Mouse (Mus musculus): ENCODE results near the gene Fgd3. TPM values are rescaled to one million over a fixed set of nuclear protein-coding genes. Genes with fewer than 3 reads are reported as not detected.

Gene Fgd3
- polyA plus RNA-seq, 1 experiment from 2014 or later, result 2.8 TPM

DNA sequence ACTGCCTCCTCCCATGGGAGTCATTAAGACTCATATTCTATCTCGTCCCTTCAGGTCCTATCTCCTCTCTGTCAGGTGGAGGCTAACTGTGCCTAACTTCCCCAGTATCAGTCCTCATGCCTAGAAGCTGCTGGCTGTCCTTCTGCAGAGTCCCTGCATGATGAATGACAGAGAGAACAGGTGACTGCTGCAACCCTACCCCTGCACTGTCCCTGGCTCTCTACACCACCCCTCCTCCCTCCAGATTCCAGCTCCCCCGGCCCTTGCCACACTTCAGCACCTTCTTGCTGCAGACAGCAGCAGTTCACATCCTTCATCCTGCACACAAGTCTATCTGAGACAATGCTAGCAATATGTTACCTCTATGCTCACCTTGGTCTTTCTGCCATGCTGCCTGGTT, 37.9 kb downstream of the Fgd3 start:
- H3K4me2 ChIP-seq (ENCODE audit: low read length), result no peak overlapping the region
- H3K27me3 ChIP-seq (replicated peaks; ENCODE audit: control insufficient read depth, insufficient read depth, low read length), result no peaks in the 10 kb centered on the region
- WGBS, result 77% methylated on average over 2 of the region's 2 CpGs
- ATAC-seq (no peak), DNase-seq (ENCODE audit: low spot score) (no peak)
- no peaks in the 10 kb centered on the region for H3K9me3 ChIP-seq (replicated peaks; ENCODE audit: control insufficient read depth, low read length)
- H3K4me1 ChIP-seq (ENCODE audit: control insufficient read depth, insufficient read depth, low read length), result no peaks in the 10 kb centered on the region
- no peak overlapping the region for H3K27ac ChIP-seq (ENCODE audit: low read depth, low read length)
- H3K36me3 ChIP-seq (ENCODE audit: control insufficient read depth, insufficient read depth, low read length), result peaks cover 29% of the 10 kb centered on the region
- H3K4me3 ChIP-seq (ENCODE audit: low read depth, low read length), result no peak overlapping the region
- H3K9ac ChIP-seq (ENCODE audit: low read length), result no peak overlapping the region

DNA sequence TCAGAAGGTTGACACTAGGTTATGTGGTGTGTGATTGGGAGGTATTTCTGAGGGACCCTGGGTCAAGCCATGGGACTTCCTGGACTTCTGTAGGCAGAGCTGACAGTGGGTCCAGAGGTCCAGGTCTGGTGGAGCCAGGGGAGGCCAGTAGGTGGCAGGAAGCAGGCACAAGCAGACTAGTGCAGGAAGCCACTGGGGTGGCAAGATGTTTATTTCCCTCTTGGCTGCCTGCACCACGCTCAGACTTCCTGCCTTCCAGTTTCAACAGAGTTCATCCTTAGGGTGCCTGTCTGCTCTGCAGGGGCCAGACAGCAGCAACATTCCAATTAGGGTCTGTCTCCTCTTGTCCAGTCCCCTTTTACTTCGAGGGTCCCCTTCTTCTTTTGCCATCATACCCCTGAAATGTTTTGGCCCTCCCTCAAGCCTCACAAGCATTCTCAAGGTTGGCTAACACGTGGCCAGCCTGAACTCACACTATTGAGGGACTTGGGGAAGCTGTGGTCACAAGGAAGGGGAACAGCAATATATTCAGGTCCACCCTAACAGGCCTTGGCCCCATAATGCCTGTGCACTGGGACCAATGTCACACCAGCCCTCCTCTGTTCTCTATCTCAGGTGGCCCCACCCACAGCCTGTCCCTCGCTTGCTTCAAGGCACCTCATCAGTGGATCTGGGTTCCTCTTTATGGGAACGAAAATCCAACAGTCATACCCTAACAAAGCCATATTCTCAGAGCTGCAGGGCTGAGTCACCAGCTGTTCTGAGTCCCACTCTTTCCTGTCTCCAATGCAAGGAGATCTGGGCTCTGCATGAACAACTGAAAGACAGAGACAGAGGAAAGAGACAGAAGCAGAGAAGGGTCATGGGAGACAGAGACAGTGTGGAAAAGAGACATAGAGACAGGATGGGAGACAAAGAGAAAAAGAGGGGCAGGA, 48.0 kb downstream of the Fgd3 start:
- Histone ChIP-seq H3K4me2 (ENCODE audit: low read length) (no peak overlapping the region), H3K27ac (ENCODE audit: low read depth, low read length) (no peak overlapping the region), H3K27me3 (replicated peaks; ENCODE audit: control insufficient read depth, insufficient read depth, low read length) (no peaks in the 10 kb centered on the region), H3K4me1 (ENCODE audit: control insufficient read depth, insufficient read depth, low read length) (no peaks in the 10 kb centered on the region), H3K9me3 (replicated peaks; ENCODE audit: control insufficient read depth, low read length) (no peaks in the 10 kb centered on the region), H3K9ac (ENCODE audit: low read length) (no peak overlapping the region), H3K36me3 (ENCODE audit: control insufficient read depth, insufficient read depth, low read length) (peaks cover 5% of the 10 kb centered on the region; the same call in 1 of the 2 replicates), H3K4me3 (ENCODE audit: low read depth, low read length) (no peak overlapping the region)
- 71% methylated on average over 5 of the region's 5 CpGs for WGBS
- no peak for DNase-seq (ENCODE audit: low spot score)
- no peak for ATAC-seq

DNA sequence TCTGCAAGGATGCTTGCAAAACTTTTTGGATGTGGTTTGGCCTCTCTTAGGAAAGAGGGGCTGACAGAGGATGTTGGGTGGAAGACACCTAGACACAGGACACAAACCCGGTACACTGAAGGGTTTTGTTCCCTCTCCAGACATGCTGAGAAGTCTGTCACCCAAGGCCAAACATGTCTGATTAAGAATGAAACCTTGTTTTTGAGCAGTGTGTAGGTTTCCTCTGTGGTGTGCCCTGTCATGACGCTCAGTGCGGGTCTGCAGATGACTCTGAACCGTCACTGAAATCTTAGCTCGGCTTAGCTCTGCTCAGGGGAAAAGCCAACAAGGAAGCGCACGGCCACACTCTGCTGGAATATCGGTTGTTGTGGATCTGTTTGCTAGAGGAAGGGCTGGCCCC, 49.6 kb downstream of the Fgd3 start:
- H3K9me3 ChIP-seq (replicated peaks; ENCODE audit: control insufficient read depth, low read length), result no peaks in the 10 kb centered on the region
- no peak for ATAC-seq
- H3K36me3 ChIP-seq (ENCODE audit: control insufficient read depth, insufficient read depth, low read length), result no peaks in the 10 kb centered on the region
- no peak for DNase-seq (ENCODE audit: low spot score)
- H3K27ac ChIP-seq (ENCODE audit: low read depth, low read length), result no peak overlapping the region
- H3K9ac ChIP-seq (ENCODE audit: low read length), result no peak overlapping the region
- H3K4me2 ChIP-seq (ENCODE audit: low read length), result no peak overlapping the region
- no peaks in the 10 kb centered on the region for H3K4me1 ChIP-seq (ENCODE audit: control insufficient read depth, insufficient read depth, low read length)
- 87% methylated on average over 8 of the region's 8 CpGs for WGBS
- no peaks in the 10 kb centered on the region for H3K27me3 ChIP-seq (replicated peaks; ENCODE audit: control insufficient read depth, insufficient read depth, low read length)
- no peak overlapping the region for H3K4me3 ChIP-seq (ENCODE audit: low read depth, low read length)

DNA sequence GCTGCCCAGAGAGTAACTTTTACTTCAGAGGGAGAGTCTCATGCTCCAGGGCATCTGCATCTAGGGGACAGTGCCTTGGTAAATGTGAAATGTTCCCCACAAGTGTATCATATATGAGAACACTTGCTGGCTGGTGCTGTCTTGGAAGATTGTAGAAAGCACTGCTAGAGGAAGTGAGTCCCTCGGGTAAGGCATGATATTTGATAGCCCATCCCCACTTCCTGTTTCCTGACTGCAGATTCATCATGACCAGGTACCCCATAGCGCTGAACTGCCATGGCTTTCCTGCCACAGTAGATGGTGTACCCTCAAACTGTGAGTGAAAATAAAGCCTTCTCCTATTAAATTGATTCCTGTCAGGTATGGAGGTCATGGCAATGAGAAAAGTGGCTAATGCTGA, 52.5 kb downstream of the Fgd3 start:
- Histone ChIP-seq H3K4me2 (ENCODE audit: low read length) (no peak overlapping the region), H3K9me3 (replicated peaks; ENCODE audit: control insufficient read depth, low read length) (no peaks in the 10 kb centered on the region), H3K27me3 (replicated peaks; ENCODE audit: control insufficient read depth, insufficient read depth, low read length) (no peaks in the 10 kb centered on the region), H3K27ac (ENCODE audit: low read depth, low read length) (no peak overlapping the region), H3K4me3 (ENCODE audit: low read depth, low read length) (no peak overlapping the region), H3K9ac (ENCODE audit: low read length) (no peak overlapping the region), H3K36me3 (ENCODE audit: control insufficient read depth, insufficient read depth, low read length) (0 out of 2 replicates have a peak, but pooled peaks cover 10% of the 10 kb centered on the region), H3K4me1 (ENCODE audit: control insufficient read depth, insufficient read depth, low read length) (no peaks in the 10 kb centered on the region)
- 82% methylated on average over 2 of the region's 2 CpGs for WGBS
- DNase-seq (ENCODE audit: low spot score), result no peak
- no peak for ATAC-seq

DNA sequence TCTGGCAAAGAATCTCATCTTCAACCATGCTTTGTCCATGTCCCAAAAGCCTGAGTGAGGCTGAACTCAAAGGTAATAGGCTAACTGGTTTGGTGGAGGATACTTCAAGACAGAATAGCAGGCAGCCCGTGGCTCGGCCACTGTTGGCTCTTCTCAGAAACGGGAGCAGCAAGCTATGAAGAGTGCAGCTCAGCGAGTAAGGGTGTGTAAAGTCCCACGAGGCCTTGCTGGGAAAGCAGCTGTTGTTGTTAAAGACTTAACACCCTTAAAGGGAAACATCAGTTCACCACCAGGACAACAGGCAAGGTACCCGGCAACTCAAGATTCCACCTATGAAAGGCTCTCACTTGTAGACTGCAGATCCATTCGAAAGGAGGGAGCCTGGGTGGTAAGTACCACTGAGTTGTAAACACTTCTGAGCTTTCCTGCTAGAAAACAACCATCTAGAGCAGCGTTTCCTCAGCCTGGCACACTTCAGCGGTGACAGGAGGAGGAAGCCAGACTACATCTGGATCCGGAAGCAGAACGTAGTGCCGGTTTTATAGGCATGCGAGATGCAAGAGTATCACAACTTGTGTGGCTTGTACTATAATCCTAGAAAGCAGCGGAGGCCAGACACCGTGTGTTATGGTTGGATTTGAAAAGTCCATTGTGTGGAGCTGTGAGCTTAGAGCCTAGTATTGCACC, 59.9 kb downstream of the Fgd3 start:
- H3K27me3 ChIP-seq (replicated peaks; ENCODE audit: control insufficient read depth, insufficient read depth, low read length), result no peaks in the 10 kb centered on the region
- H3K9ac ChIP-seq (ENCODE audit: low read length), result no peak overlapping the region
- H3K4me1 ChIP-seq (ENCODE audit: control insufficient read depth, insufficient read depth, low read length), result no peaks in the 10 kb centered on the region
- 0 out of 2 replicates have a peak, but pooled peaks cover 10% of the 10 kb centered on the region for H3K36me3 ChIP-seq (ENCODE audit: control insufficient read depth, insufficient read depth, low read length)
- WGBS, result 86% methylated on average over 15 of the region's 15 CpGs
- no peak for DNase-seq (ENCODE audit: low spot score)
- H3K9me3 ChIP-seq (replicated peaks; ENCODE audit: control insufficient read depth, low read length), result no peaks in the 10 kb centered on the region
- no peak for ATAC-seq
- no peak overlapping the region for H3K4me2 ChIP-seq (ENCODE audit: low read length)
- no peak overlapping the region for H3K27ac ChIP-seq (ENCODE audit: low read depth, low read length)
- no peak overlapping the region for H3K4me3 ChIP-seq (ENCODE audit: low read depth, low read length)

DNA sequence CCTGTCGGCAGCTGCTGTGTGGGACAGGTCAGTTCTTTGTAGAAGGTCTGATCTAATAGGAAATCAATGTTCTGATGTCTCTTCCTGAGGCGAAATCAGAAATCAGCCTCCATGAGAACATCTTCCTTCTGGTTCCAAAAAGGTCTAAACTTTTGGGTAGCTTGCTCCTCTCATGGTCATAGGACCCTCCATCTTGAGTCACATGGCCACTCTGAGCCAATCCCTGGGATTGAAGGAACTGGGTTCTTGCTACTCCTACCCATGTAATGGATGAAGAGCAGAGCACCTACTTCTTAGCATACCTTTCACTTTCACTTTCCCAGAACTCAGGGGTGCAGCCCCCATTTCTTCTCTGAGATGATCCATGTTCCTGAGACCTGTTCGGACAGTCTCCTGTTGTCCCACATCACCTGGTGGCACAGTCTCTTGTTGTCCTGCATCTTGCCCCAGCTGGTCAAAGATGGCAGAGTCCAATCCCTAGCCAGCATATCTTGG, 62.2 kb downstream of the Fgd3 start:
- Histone ChIP-seq H3K4me3 (ENCODE audit: low read depth, low read length) (no peak overlapping the region), H3K36me3 (ENCODE audit: control insufficient read depth, insufficient read depth, low read length) (no peaks in the 10 kb centered on the region), H3K27ac (ENCODE audit: low read depth, low read length) (no peak overlapping the region), H3K9ac (ENCODE audit: low read length) (no peak overlapping the region), H3K27me3 (replicated peaks; ENCODE audit: control insufficient read depth, insufficient read depth, low read length) (no peaks in the 10 kb centered on the region), H3K4me1 (ENCODE audit: control insufficient read depth, insufficient read depth, low read length) (no peaks in the 10 kb centered on the region), H3K4me2 (ENCODE audit: low read length) (no peak overlapping the region), H3K9me3 (replicated peaks; ENCODE audit: control insufficient read depth, low read length) (no peaks in the 10 kb centered on the region)
- ATAC-seq, result no peak
- WGBS, result 93% methylated on average over 3 of the region's 3 CpGs
- no peak for DNase-seq (ENCODE audit: low spot score)

DNA sequence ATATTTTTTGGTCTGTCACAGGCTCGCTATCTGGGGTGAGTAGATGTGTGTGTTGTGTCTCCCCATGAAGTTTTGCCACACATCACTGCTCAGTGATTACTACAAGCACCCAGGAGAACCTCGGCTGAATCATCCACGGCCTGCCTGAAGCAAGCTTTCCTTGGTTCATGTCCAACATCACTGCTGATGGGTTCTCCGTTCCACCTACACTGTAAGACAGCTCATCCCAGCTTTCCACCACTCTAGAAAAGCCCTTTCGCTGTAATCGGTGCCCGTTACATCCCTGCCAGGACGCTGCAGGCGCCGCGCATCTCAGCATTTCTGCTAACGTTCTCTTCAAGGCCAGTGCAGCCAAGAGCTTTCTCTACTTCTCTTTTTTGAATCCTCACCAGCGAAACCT, 67.4 kb downstream of the Fgd3 start:
- no peaks in the 10 kb centered on the region for H3K36me3 ChIP-seq (ENCODE audit: control insufficient read depth, insufficient read depth, low read length)
- ATAC-seq (no peak), DNase-seq (ENCODE audit: low spot score) (no peak)
- no peak overlapping the region for H3K9ac ChIP-seq (ENCODE audit: low read length)
- H3K4me3 ChIP-seq (ENCODE audit: low read depth, low read length), result no peak overlapping the region
- WGBS, result 90% methylated on average over 13 of the region's 13 CpGs
- no peaks in the 10 kb centered on the region for H3K9me3 ChIP-seq (replicated peaks; ENCODE audit: control insufficient read depth, low read length)
- H3K4me2 ChIP-seq (ENCODE audit: low read length), result no peak overlapping the region
- H3K27ac ChIP-seq (ENCODE audit: low read depth, low read length), result no peak overlapping the region
- H3K27me3 ChIP-seq (replicated peaks; ENCODE audit: control insufficient read depth, insufficient read depth, low read length), result peaks cover 10% of the 10 kb centered on the region
- peaks cover 3% of the 10 kb centered on the region; the same call in 1 of the 2 replicates for H3K4me1 ChIP-seq (ENCODE audit: control insufficient read depth, insufficient read depth, low read length)

DNA sequence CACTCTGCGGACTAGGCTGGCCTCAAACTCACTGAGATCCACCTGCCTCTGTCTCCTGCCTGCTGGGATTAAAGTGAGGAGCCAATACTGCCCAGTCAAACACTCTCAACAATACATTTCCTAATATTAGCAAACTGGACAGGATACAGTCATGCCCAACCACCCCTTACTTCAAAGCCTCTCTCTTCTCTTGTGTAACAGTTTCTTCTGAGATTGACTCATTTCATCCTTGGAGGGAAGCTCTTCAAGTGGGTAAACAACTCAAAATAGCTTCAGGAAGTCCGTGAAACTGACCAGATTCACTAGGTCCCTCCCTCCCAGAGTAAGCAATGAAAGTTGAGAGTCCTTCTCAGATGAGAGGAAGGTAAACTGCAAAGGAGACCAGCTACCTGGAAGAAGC, 68.0 kb downstream of the Fgd3 start:
- Histone ChIP-seq H3K27me3 (replicated peaks; ENCODE audit: control insufficient read depth, insufficient read depth, low read length) (peaks cover 16% of the 10 kb centered on the region), H3K27ac (ENCODE audit: low read depth, low read length) (no peak overlapping the region), H3K36me3 (ENCODE audit: control insufficient read depth, insufficient read depth, low read length) (no peaks in the 10 kb centered on the region), H3K9me3 (replicated peaks; ENCODE audit: control insufficient read depth, low read length) (no peaks in the 10 kb centered on the region), H3K9ac (ENCODE audit: low read length) (no peak overlapping the region), H3K4me2 (ENCODE audit: low read length) (no peak overlapping the region), H3K4me3 (ENCODE audit: low read depth, low read length) (no peak overlapping the region), H3K4me1 (ENCODE audit: control insufficient read depth, insufficient read depth, low read length) (peaks cover 6% of the 10 kb centered on the region; the same call in 1 of the 2 replicates)
- 76% methylated on average over 2 of the region's 2 CpGs for WGBS
- ATAC-seq, result no peak
- no peak for DNase-seq (ENCODE audit: low spot score)

Data from forebrain, embryonic 14.5 days (tissue).